Mouse (Mus musculus) G1E (cell line): ENCODE data around the gene Rnf115. TPM values are rescaled to one million over a fixed set of nuclear protein-coding genes. Genes with fewer than 3 reads are reported as not detected.

Experiments used
- ATAC-seq: 2 replicates; pipeline ENCODE4 v1.8.0; 2016; ENCODE audit warnings: mild to moderate bottlenecking; ENCODE audit not compliant: insufficient number of reproducible peaks, poor library complexity, low FRiP score, severe bottlenecking; ENCODE audit errors: extremely low read depth
- DNase-seq: peaks from one replicate; pipeline ENCODE4 v3.0.0; 2012; ENCODE audit warnings: low spot score
- H3K27me3 ChIP-seq: 2 replicates; pipeline ENCODE4 v1.6.1; 2012; ENCODE audit warnings: mild to moderate bottlenecking, low read length, inconsistent platforms; ENCODE audit not compliant: insufficient read depth
- H3K36me3 ChIP-seq: replicated peaks from 2 replicates; pipeline ENCODE3; 2012; ENCODE audit warnings: mild to moderate bottlenecking, inconsistent platforms
- H3K4me1 ChIP-seq: 2 replicates; pipeline ENCODE4 v1.6.1; 2012; ENCODE audit warnings: low read depth, low read length, inconsistent platforms, mixed read lengths; ENCODE audit not compliant: insufficient read depth
- H3K4me3 ChIP-seq: 2 replicates; pipeline ENCODE4 v1.5.1; 2012; ENCODE audit warnings: low read depth, mild to moderate bottlenecking, inconsistent platforms, low read length, moderate library complexity, mixed read lengths
- H3K9me3 ChIP-seq: replicated peaks from 2 replicates; pipeline ENCODE4 v1.6.1; 2012; ENCODE audit warnings: inconsistent platforms
- CTCF ChIP-seq: IDR thresholded peaks from 2 replicates; pipeline ENCODE4 v1.5.1; 2012; ENCODE audit warnings: low read depth, low read length, inconsistent platforms, mixed read lengths
- GATA1 ChIP-seq: IDR thresholded peaks from 2 replicates; pipeline ENCODE4 v1.6.1; 2012; ENCODE audit warnings: borderline replicate concordance, low read length, inconsistent platforms, mixed read lengths
- GATA2 ChIP-seq: IDR thresholded peaks from 2 replicates; pipeline ENCODE4 v1.6.1; 2012; ENCODE audit warnings: low read depth, low read length, inconsistent platforms, borderline replicate concordance
- POLR2AphosphoS5 ChIP-seq: IDR thresholded peaks from 2 replicates; pipeline ENCODE4 v1.6.1; 2012; ENCODE audit warnings: low read depth, low read length, inconsistent platforms; ENCODE audit not compliant: insufficient replicate concordance
- TAL1 ChIP-seq: conservative IDR thresholded peaks from 2 replicates; pipeline ENCODE4 v1.6.1; 2012; ENCODE audit warnings: low read depth, low read length, inconsistent platforms, mixed read lengths
- polyA plus RNA-seq: library from polyadenylated mRNA; stranded (reverse); fragments of >175 nt; gene quantifications from 2 replicates; pipeline ENCODE4 v1.2.3, GENCODE M21; 2012
- total RNA-seq, 2 experiments: library from RNA; stranded (forward) in 1 of 2; stranded (reverse) in 1 of 2; fragments of 200-1000 nt in 1 of 2; fragments of >200 nt in 1 of 2; fragmentation: Nextera tagmentation in 1 of 2; gene quantifications; 2 replicates each; pipeline ENCODE4 v1.2.3; 2014 to 2017

Gene Rnf115
- total and polyA plus RNA-seq, 3 experiments = 21.2 to 79.1 (median 63.7) TPM

DNA sequence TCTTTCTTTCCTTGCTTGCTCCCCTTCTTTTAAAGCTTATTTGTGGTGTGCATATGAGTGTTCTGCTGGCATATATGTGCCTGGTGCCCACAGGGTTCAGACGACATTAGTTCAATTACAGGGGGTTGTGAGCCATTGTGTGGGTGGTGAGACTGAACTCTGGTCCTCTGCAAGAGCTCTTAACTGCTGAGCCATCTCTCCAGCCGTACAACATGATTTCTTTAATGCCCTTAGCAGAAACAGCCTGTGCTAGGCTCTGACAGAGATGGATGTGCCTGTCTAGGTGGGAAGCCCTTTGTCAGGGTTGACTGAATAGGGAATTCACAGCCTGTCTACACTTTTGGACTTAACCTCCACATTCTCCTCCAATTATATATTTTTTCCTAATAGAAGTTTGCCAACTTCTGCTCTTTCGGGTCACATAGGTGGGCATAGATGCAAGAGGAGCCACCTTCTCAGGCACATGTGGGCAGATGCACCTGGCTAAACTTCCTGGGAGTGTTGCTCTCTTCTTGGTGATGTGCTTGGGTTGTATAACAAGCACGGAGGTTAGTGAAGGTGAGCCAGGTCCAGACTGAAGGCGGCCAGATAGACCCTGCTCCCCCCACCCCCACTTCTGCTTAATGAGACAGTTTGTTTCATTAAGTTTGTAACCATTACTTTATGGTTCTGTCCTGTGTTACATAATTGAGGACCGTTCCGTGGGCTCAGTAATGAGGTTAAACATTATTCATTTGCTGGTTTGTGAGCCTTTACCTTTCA is 107.3 kb downstream of the Rnf115 start:
- peaks cover 36% of the 10 kb centered on the region for H3K27me3 ChIP-seq
- ATAC-seq = no peak
- DNase-seq = no peak
- H3K4me1 ChIP-seq = peaks cover 8% of the 10 kb centered on the region
- no peak overlapping the region for H3K4me3 ChIP-seq
- no peaks in the 10 kb centered on the region for H3K36me3 ChIP-seq
- TF ChIP-seq GATA1 = no peak
- no peak for TF ChIP-seq GATA2
- no peak for TF ChIP-seq CTCF
- TF ChIP-seq POLR2AphosphoS5 = no peak
- no peak for TF ChIP-seq TAL1
- H3K9me3 ChIP-seq = no peaks in the 10 kb centered on the region

DNA sequence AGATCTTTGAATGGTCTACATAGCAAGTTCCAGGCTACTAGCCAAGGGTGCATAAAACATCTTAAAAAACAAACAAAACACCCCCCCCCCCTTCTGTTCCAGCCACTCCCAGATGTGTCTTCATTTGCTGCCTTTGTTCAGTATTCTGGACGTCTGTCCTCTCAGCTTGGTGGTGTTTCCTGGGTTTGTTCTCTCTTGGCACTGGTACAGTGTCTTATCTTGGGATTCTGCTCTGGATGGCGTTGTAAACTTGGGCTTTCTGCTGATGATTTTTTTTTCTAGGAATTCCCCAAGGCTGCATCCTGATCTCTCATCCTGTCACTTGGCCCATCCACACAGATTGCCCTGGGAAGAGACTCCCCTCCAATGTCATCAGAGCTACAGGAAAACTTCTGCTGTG is 109.0 kb downstream of the Rnf115 start:
- Histone ChIP-seq H3K36me3 (no peaks in the 10 kb centered on the region), H3K4me3 (no peak overlapping the region), H3K4me1 (peaks cover 8% of the 10 kb centered on the region), H3K9me3 (no peaks in the 10 kb centered on the region; the same call in 1 of the 2 replicates), H3K27me3 (peaks cover 25% of the 10 kb centered on the region)
- DNase-seq (no peak), ATAC-seq (no peak)
- no peak for TF ChIP-seq POLR2AphosphoS5
- no peak for TF ChIP-seq TAL1
- no peak for TF ChIP-seq GATA1
- TF ChIP-seq CTCF = no peak
- TF ChIP-seq GATA2 = no peak

DNA sequence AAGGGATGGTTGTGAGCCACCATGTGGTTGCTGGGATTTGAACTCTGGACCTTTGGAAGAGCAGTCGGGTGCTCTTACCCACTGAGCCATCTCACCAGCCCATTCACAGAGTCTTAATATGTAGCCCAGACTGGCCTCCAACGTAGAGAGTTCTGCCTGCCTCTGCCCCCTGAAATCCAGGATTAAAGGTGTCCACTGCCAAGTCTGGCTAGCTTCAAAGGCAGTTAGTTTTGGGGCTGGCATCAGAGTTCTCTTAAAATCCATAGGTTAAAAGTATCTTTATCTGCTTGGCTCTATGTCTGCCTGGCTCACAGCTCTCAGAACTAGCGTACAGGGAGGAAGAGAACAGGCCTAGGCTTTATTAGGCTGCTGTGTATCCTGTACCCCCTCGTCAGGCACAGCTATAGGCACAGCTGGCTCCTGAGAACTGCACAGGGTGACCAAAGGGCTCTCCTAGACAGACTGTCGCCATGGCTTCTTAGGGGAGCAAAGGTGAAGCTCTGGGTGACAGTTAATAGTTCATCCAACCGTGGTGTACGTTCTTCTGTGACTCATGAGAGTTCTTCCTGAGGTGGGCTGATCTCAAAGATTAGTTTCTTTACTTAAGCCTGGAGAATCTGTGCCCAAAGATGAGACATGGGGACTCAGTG is 111.7 kb downstream of the Rnf115 start:
- TF ChIP-seq TAL1 = no peak
- no peak for TF ChIP-seq GATA2
- TF ChIP-seq GATA1 = no peak
- no peak for TF ChIP-seq POLR2AphosphoS5
- no peaks in the 10 kb centered on the region; the same call in 1 of the 2 replicates for H3K9me3 ChIP-seq
- H3K4me1 ChIP-seq = 0 out of 2 replicates have a peak, but pooled peaks cover 2% of the 10 kb centered on the region
- DNase-seq = no peak
- H3K4me3 ChIP-seq = no peak overlapping the region
- H3K36me3 ChIP-seq = no peaks in the 10 kb centered on the region
- peaks cover 19% of the 10 kb centered on the region for H3K27me3 ChIP-seq
- ATAC-seq = no peak

Other genes starting within 250 kb of the Rnf115 start
- not detected in 2 replicates for gene Hfe2, start 202.5 kb upstream of the Rnf115 start, total RNA-seq (2014; fragmentation: Nextera tagmentation)
- gene Hfe2, start 202.5 kb upstream of the Rnf115 start, total RNA-seq (2017) = not detected in 2 replicates
- not detected in 2 replicates for gene Hfe2, start 202.5 kb upstream of the Rnf115 start, polyA plus RNA-seq
- 1,322 and 1,463 TPM in 2 replicates for gene Txnip, start 169.7 kb upstream of the Rnf115 start, total RNA-seq (2014; fragmentation: Nextera tagmentation)
- gene Txnip, start 169.7 kb upstream of the Rnf115 start, total RNA-seq (2017) = 307 and 332 TPM in 2 replicates
- 16.1 and 19.5 TPM in 2 replicates for gene Txnip, start 169.7 kb upstream of the Rnf115 start, polyA plus RNA-seq
- not detected in 2 replicates for gene Gm16253, start 150.7 kb upstream of the Rnf115 start, total RNA-seq (2014; fragmentation: Nextera tagmentation)
- gene Gm16253, start 150.7 kb upstream of the Rnf115 start, total RNA-seq (2017) = not detected in 2 replicates
- not detected in 2 replicates for gene Gm16253, start 150.7 kb upstream of the Rnf115 start, polyA plus RNA-seq
- 40.0 and 45.7 TPM in 2 replicates for gene Polr3gl, start 133.5 kb upstream of the Rnf115 start, total RNA-seq (2014; fragmentation: Nextera tagmentation)
- 35.4 and 40.7 TPM in 2 replicates for gene Polr3gl, start 133.5 kb upstream of the Rnf115 start, total RNA-seq (2017)
- gene Polr3gl, start 133.5 kb upstream of the Rnf115 start, polyA plus RNA-seq = 12.0 and 12.5 TPM in 2 replicates
- not detected in 2 replicates for gene Ankrd34a, start 131.0 kb upstream of the Rnf115 start, total RNA-seq (2014; fragmentation: Nextera tagmentation)
- 0.05 TPM in 1 of 2 replicates, not detected in the other for gene Ankrd34a, start 131.0 kb upstream of the Rnf115 start, total RNA-seq (2017)
- 0.03 and 0.04 TPM in 2 replicates for gene Ankrd34a, start 131.0 kb upstream of the Rnf115 start, polyA plus RNA-seq
- gene Lix1l, start 126.5 kb upstream of the Rnf115 start, total RNA-seq (2014; fragmentation: Nextera tagmentation) = 1.9 and 2.4 TPM in 2 replicates
- gene Lix1l, start 126.5 kb upstream of the Rnf115 start, total RNA-seq (2017) = 3.6 TPM in 2 replicates
- gene Lix1l, start 126.5 kb upstream of the Rnf115 start, polyA plus RNA-seq = 0.41 and 0.49 TPM in 2 replicates
- 47.6 and 56.5 TPM in 2 replicates for gene Rbm8a, start 97.7 kb upstream of the Rnf115 start, total RNA-seq (2014; fragmentation: Nextera tagmentation)
- 40.1 and 47.4 TPM in 2 replicates for gene Rbm8a, start 97.7 kb upstream of the Rnf115 start, total RNA-seq (2017)
- 59.2 and 115 TPM in 2 replicates for gene Rbm8a, start 97.7 kb upstream of the Rnf115 start, polyA plus RNA-seq
- gene Pex11b, start 92.3 kb upstream of the Rnf115 start, total RNA-seq (2014; fragmentation: Nextera tagmentation) = 49.1 and 63.0 TPM in 2 replicates
- 23.8 and 32.2 TPM in 2 replicates for gene Pex11b, start 92.3 kb upstream of the Rnf115 start, total RNA-seq (2017)
- 4.2 and 4.3 TPM in 2 replicates for gene Pex11b, start 92.3 kb upstream of the Rnf115 start, polyA plus RNA-seq
- 0.34 and 1.7 TPM in 2 replicates for gene Gm42957, start 92.2 kb upstream of the Rnf115 start, total RNA-seq (2014; fragmentation: Nextera tagmentation)
- gene Gm42957, start 92.2 kb upstream of the Rnf115 start, total RNA-seq (2017) = 0.11 and 0.17 TPM in 2 replicates
- gene Gm42957, start 92.2 kb upstream of the Rnf115 start, polyA plus RNA-seq = 0.06 and 0.09 TPM in 2 replicates
- gene Itga10, start 82.1 kb upstream of the Rnf115 start, total RNA-seq (2014; fragmentation: Nextera tagmentation) = 2.2 and 8.3 TPM in 2 replicates
- gene Itga10, start 82.1 kb upstream of the Rnf115 start, total RNA-seq (2017) = 0.29 and 0.33 TPM in 2 replicates
- gene Itga10, start 82.1 kb upstream of the Rnf115 start, polyA plus RNA-seq = 0.10 and 0.20 TPM in 2 replicates
- not detected in 2 replicates for gene Ankrd35, start 57.5 kb upstream of the Rnf115 start, total RNA-seq (2014; fragmentation: Nextera tagmentation)
- gene Ankrd35, start 57.5 kb upstream of the Rnf115 start, total RNA-seq (2017) = 0.06 TPM in 1 of 2 replicates, not detected in the other
- not detected in 2 replicates for gene Ankrd35, start 57.5 kb upstream of the Rnf115 start, polyA plus RNA-seq
- gene Pias3, start 31.3 kb upstream of the Rnf115 start, total RNA-seq (2014; fragmentation: Nextera tagmentation) = 12.5 and 15.8 TPM in 2 replicates
- 5.5 and 7.3 TPM in 2 replicates for gene Pias3, start 31.3 kb upstream of the Rnf115 start, total RNA-seq (2017)
- 10.6 and 12.1 TPM in 2 replicates for gene Pias3, start 31.3 kb upstream of the Rnf115 start, polyA plus RNA-seq
- gene Nudt17, start 19.1 kb upstream of the Rnf115 start, total RNA-seq (2014; fragmentation: Nextera tagmentation) = 0.68 TPM in 1 of 2 replicates, not detected in the other
- gene Nudt17, start 19.1 kb upstream of the Rnf115 start, total RNA-seq (2017) = 0.22 and 0.70 TPM in 2 replicates
- gene Nudt17, start 19.1 kb upstream of the Rnf115 start, polyA plus RNA-seq = 0.66 and 0.83 TPM in 2 replicates
- 79.4 and 84.4 TPM in 2 replicates for gene Polr3c, start within 50 bp of the Rnf115 start, total RNA-seq (2014; fragmentation: Nextera tagmentation)
- gene Polr3c, start within 50 bp of the Rnf115 start, total RNA-seq (2017) = 19.2 and 27.9 TPM in 2 replicates
- 7.7 and 8.9 TPM in 2 replicates for gene Polr3c, start within 50 bp of the Rnf115 start, polyA plus RNA-seq
- not detected in 2 replicates for gene Pdzk1, start 101.6 kb downstream of the Rnf115 start, total RNA-seq (2014; fragmentation: Nextera tagmentation)
- gene Pdzk1, start 101.6 kb downstream of the Rnf115 start, total RNA-seq (2017) = 0.05 and 0.46 TPM in 2 replicates
- gene Pdzk1, start 101.6 kb downstream of the Rnf115 start, polyA plus RNA-seq = 0.20 and 0.41 TPM in 2 replicates
- 0.53 and 1.0 TPM in 2 replicates for gene Cd160, start 101.7 kb downstream of the Rnf115 start, total RNA-seq (2014; fragmentation: Nextera tagmentation)
- gene Cd160, start 101.7 kb downstream of the Rnf115 start, total RNA-seq (2017) = 0.27 and 0.41 TPM in 2 replicates
- gene Cd160, start 101.7 kb downstream of the Rnf115 start, polyA plus RNA-seq = 1.4 and 1.5 TPM in 2 replicates
- not detected in 2 replicates for gene Gja5, start 177.0 kb downstream of the Rnf115 start, total RNA-seq (2014; fragmentation: Nextera tagmentation)
- gene Gja5, start 177.0 kb downstream of the Rnf115 start, total RNA-seq (2017) = 0.05 TPM in 1 of 2 replicates, not detected in the other
- gene Gja5, start 177.0 kb downstream of the Rnf115 start, polyA plus RNA-seq = 0.02 TPM in 2 replicates
- gene Gpr89, start 177.7 kb downstream of the Rnf115 start, total RNA-seq (2014; fragmentation: Nextera tagmentation) = 26.8 and 28.8 TPM in 2 replicates
- 25.5 and 37.3 TPM in 2 replicates for gene Gpr89, start 177.7 kb downstream of the Rnf115 start, total RNA-seq (2017)
- gene Gpr89, start 177.7 kb downstream of the Rnf115 start, polyA plus RNA-seq = 2.0 and 2.6 TPM in 2 replicates
- not detected in 2 replicates for gene Gja8, start 198.4 kb downstream of the Rnf115 start, total RNA-seq (2014; fragmentation: Nextera tagmentation)
- gene Gja8, start 198.4 kb downstream of the Rnf115 start, total RNA-seq (2017) = 0.06 and 0.11 TPM in 2 replicates
- gene Gja8, start 198.4 kb downstream of the Rnf115 start, polyA plus RNA-seq = not detected in 2 replicates